Mouse (Mus musculus) heart, adult 2 months (tissue): ENCODE measurements around the gene Pcdh15. TPM values are rescaled to one million over a fixed set of nuclear protein-coding genes. Genes with fewer than 3 reads are reported as not detected.

Experiments
- DNase-seq, 2 experiments: peaks; one replicate each; pipeline ENCODE4 v3.0.0; 2021
- H3K27ac ChIP-seq: fragments of 200-600 bp; 2 replicates; pipeline ENCODE4 v1.8.1; 2022
- H3K27me3 ChIP-seq: fragments of 200-500 bp; 2 replicates; pipeline ENCODE4 v1.6.1; 2012; ENCODE audit warnings: mild to moderate bottlenecking, low read length, inconsistent platforms, mixed read lengths; ENCODE audit not compliant: control insufficient read depth, insufficient read depth
- H3K36me3 ChIP-seq: fragments of 200-500 bp; 2 replicates; pipeline ENCODE4 v1.6.1; 2012; ENCODE audit warnings: low read length, inconsistent platforms; ENCODE audit not compliant: control insufficient read depth, insufficient read depth
- H3K4me1 ChIP-seq: fragments of 200-500 bp; 2 replicates; pipeline ENCODE4 v1.6.1; 2011; ENCODE audit warnings: low read length; ENCODE audit not compliant: control insufficient read depth, insufficient read depth
- H3K4me3 ChIP-seq: fragments of 200-600 bp; 2 replicates; pipeline ENCODE4 v1.8.1; 2022
- H3K79me2 ChIP-seq: fragments of 200-500 bp; replicated peaks from 2 replicates; pipeline ENCODE4 v1.6.1; 2012; ENCODE audit warnings: mild to moderate bottlenecking, inconsistent platforms, low read length, moderate library complexity, mixed read lengths; ENCODE audit not compliant: control insufficient read depth, insufficient read depth
- H3K9ac ChIP-seq: fragments of 200-500 bp; 2 replicates; pipeline ENCODE4 v1.6.1; 2012; ENCODE audit warnings: low read depth, mild to moderate bottlenecking, control low read depth, inconsistent platforms, low read length, mixed read lengths
- CTCF ChIP-seq: fragments of 200-600 bp; IDR thresholded peaks from 2 replicates; pipeline ENCODE4 v1.8.1; 2022; ENCODE audit warnings: antibody characterized with exemption, mild to moderate bottlenecking, moderate library complexity
- EP300 ChIP-seq: fragments of 200-500 bp; IDR thresholded peaks from 2 replicates; pipeline ENCODE4 v1.6.1; 2011; ENCODE audit warnings: low read depth, low read length, control low read depth; ENCODE audit not compliant: insufficient read depth
- POLR2A ChIP-seq: fragments of 200-500 bp; IDR thresholded peaks from 2 replicates; pipeline ENCODE4 v1.6.1; 2011; ENCODE audit warnings: mild to moderate bottlenecking, low read depth, low read length, control low read depth; ENCODE audit not compliant: insufficient read depth
- WGBS: fragments of 180-500 bp; shearing (Covaris S2); methylation state at CpG from one replicate; pipeline ENCODE4 v1.1.7; 2018; 5-methylcytosine and 5-hydroxymethylcytosine counted together
- intact Hi-C: fragments of 180-260 bp; cut with DNase I; formaldehyde crosslinking; loops from one replicate; pipeline ENCODE4 v1.15.1; 2025
- polyA plus RNA-seq: library from polyadenylated mRNA; depleted of rRNA; stranded (reverse); fragments of >200 nt; gene quantifications from 2 replicates; pipeline ENCODE4 v1.2.3, GENCODE M21; 2012
- total RNA-seq, 2 experiments: library from RNA; stranded (reverse); gene quantifications; 2 replicates each; pipeline ENCODE4 v1.2.3; 2021

Pcdh15 gene
- total and polyA plus RNA-seq, 3 experiments, result 0.61 to 0.89 (median 0.68) TPM

- WGBS, result 69% methylated on average over 3 of the region's 3 CpGs
These were observed 689.0 kb downstream of the Pcdh15 start for GRCm38 (mm10) chr10:73788163-73788562.

GRCm38 (mm10) chr10:73805069-73805468 lies 705.9 kb downstream of the Pcdh15 start:
- WGBS, result 80% methylated on average over 4 of the region's 4 CpGs
- H3K27me3 ChIP-seq, result no peaks in the 10 kb centered on the region

More at GRCm38 (mm10) chr10:73788163-73788562, 689.0 kb downstream of the Pcdh15 start:
- H3K4me1 ChIP-seq, result no peaks in the 10 kb centered on the region
- no peak for DNase-seq
- no peak overlapping the region for H3K4me3 ChIP-seq
- H3K36me3 ChIP-seq, result no peaks in the 10 kb centered on the region
- no peaks in the 10 kb centered on the region for H3K27me3 ChIP-seq
- no peaks in the 10 kb centered on the region for H3K79me2 ChIP-seq
- H3K9ac ChIP-seq, result no peak overlapping the region
- TF ChIP-seq CTCF (no peak), POLR2A (no peak), EP300 (no peak)
- intact Hi-C loops, result no loop called here
- H3K27ac ChIP-seq, result no peak overlapping the region

GRCm38 (mm10) chr10:73812311-73812710 lies 713.2 kb downstream of the Pcdh15 start:
- WGBS, result 60% methylated on average over 8 of the region's 8 CpGs
- Histone ChIP-seq H3K27ac (no peak overlapping the region), H3K4me3 (no peak overlapping the region), H3K36me3 (no peaks in the 10 kb centered on the region), H3K27me3 (no peaks in the 10 kb centered on the region), H3K4me1 (no peaks in the 10 kb centered on the region), H3K9ac (no peak overlapping the region), H3K79me2 (no peaks in the 10 kb centered on the region)
- no peak for TF ChIP-seq EP300
- TF ChIP-seq POLR2A, result no peak
- no peak for TF ChIP-seq CTCF
- intact Hi-C loops, result no loop called here
- DNase-seq, result no peak

More at GRCm38 (mm10) chr10:73805069-73805468, 705.9 kb downstream of the Pcdh15 start:
- no peak for DNase-seq
- H3K27ac ChIP-seq, result no peak overlapping the region
- no peak for TF ChIP-seq CTCF
- no peak for TF ChIP-seq EP300
- TF ChIP-seq POLR2A, result no peak
- H3K4me1 ChIP-seq, result no peaks in the 10 kb centered on the region
- no peak overlapping the region for H3K4me3 ChIP-seq
- intact Hi-C loops, result no loop called here
- no peak overlapping the region for H3K9ac ChIP-seq
- H3K79me2 ChIP-seq, result no peaks in the 10 kb centered on the region
- no peaks in the 10 kb centered on the region for H3K36me3 ChIP-seq

DNA sequence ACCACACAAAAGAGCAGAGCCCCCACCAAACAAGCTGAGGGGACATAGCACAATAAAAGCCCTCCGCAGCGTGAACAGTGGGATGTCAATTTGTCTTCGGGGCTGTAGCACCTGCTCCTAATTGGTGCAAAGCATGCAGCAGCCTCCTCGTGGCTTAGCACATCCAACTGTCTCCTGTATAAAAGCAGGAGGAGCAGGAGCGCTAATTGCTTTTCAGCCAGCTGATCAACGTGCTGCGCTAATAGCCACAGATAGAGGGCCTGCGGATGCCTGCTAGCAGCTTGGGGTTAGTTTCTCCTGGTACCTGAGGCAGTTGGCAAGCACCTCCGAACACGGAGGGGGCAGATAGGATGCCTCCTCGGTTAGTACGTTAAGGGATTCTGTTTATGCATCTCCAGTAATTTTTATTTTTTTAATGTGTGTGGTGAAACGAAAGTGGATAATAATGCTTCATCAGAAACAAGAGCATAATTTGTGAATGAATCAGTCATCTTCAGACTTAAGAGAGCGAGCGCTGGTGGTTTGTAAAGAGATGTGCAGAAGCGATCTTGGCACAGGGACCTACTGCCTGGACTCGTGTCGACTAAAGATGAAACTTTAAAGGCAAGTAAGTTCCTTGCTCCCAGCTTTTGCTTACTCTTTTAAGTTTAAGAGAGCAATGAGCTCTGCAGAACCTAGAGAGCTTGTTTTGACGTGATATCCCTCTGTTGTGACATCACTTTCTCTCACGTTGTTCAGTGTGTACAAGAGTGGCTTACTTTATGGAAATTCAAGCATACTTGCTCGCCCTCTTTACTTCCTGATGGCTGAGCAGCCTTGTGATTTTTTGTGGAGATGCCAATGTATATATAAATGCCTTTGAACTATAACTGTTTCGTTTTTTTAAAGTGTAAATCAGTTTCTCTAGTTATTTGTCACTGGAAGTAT lies 722.8 kb downstream of the Pcdh15 start:
- 37% methylated on average over 22 of the region's 22 CpGs for WGBS
- Histone ChIP-seq H3K27me3 (peaks cover 2% of the 10 kb centered on the region; the same call in 1 of the 2 replicates), H3K27ac (no peak overlapping the region), H3K9ac (no peak overlapping the region), H3K4me1 (no peaks in the 10 kb centered on the region), H3K79me2 (no peaks in the 10 kb centered on the region), H3K36me3 (no peaks in the 10 kb centered on the region), H3K4me3 (no peak overlapping the region)
- intact Hi-C loops, result no loop called here
- DNase-seq, result no peak
- TF ChIP-seq CTCF, result no peak
- TF ChIP-seq EP300, result no peak
- no peak for TF ChIP-seq POLR2A

DNA sequence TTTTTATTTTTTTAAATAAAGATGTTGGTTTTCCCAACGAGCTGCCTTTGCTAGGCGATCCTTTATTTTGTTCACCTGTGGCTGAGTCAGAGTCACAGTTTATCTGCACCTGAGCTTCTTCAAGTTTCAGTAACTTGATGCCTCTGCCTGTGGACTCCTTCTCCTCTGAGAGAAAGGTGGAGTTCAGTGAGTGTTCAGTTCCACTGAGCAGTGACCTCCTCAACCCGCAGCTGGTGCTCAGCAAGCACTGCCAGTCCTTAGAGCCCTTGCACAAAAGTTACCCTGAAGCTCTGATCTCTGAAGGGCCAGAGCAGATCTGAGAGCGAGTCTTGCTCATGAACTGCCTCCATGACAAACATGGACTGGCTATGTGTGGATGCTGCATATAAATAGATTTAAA lies 724.1 kb downstream of the Pcdh15 start:
- Histone ChIP-seq H3K4me1 (no peaks in the 10 kb centered on the region), H3K36me3 (no peaks in the 10 kb centered on the region), H3K27me3 (peaks cover 2% of the 10 kb centered on the region; the same call in 1 of the 2 replicates), H3K4me3 (no peak overlapping the region), H3K27ac (no peak overlapping the region), H3K79me2 (no peaks in the 10 kb centered on the region), H3K9ac (no peak overlapping the region)
- DNase-seq, result no peak
- no peak for TF ChIP-seq CTCF
- TF ChIP-seq EP300, result no peak
- no peak for TF ChIP-seq POLR2A
- intact Hi-C loops, result no loop called here
- WGBS, result 71% methylated on average over 4 of the region's 4 CpGs

GRCm38 (mm10) chr10:73826354-73826753 lies 727.2 kb downstream of the Pcdh15 start:
- Histone ChIP-seq H3K36me3 (no peaks in the 10 kb centered on the region), H3K4me1 (no peaks in the 10 kb centered on the region), H3K9ac (no peak overlapping the region), H3K79me2 (no peaks in the 10 kb centered on the region), H3K4me3 (no peak overlapping the region), H3K27ac (no peak overlapping the region), H3K27me3 (peaks cover 2% of the 10 kb centered on the region; the same call in 1 of the 2 replicates)
- TF ChIP-seq CTCF (no peak), POLR2A (no peak), EP300 (no peak)
- WGBS, result 53% methylated on average over 8 of the region's 8 CpGs
- intact Hi-C loops, result no loop called here
- no peak for DNase-seq
